Mouse (Mus musculus) stomach, embryonic 15.5 days (tissue): ENCODE measurements around the gene Kcnn4. TPM values are rescaled to one million over a fixed set of nuclear protein-coding genes. Genes with fewer than 3 reads are reported as not detected.

Experiments used
- ATAC-seq: fragments of 200-750 bp; cut with Nextera tagmentation; 2 replicates; pipeline ENCODE4 v1.8.0; 2017; ENCODE audit warnings: low read depth, moderate number of reproducible peaks, moderate TSS enrichment; ENCODE audit not compliant: insufficient read depth, low FRiP score
- H3K27ac ChIP-seq: fragments of 300-500 bp; sonication (generic); 2 replicates; pipeline ENCODE4 v1.5.1; 2015; ENCODE audit warnings: mild to moderate bottlenecking, inconsistent platforms
- H3K27me3 ChIP-seq: fragments of 300-500 bp; sonication (generic); replicated peaks from 2 replicates; pipeline ENCODE4 v1.6.1; 2015; ENCODE audit warnings: inconsistent platforms
- H3K36me3 ChIP-seq: fragments of 300-500 bp; sonication (generic); 2 replicates; pipeline ENCODE4 v1.6.1; 2015; ENCODE audit warnings: inconsistent platforms
- H3K4me1 ChIP-seq: fragments of 300-500 bp; sonication (generic); 2 replicates; pipeline ENCODE4 v1.6.1; 2015; ENCODE audit warnings: inconsistent platforms
- H3K4me2 ChIP-seq: fragments of 300-500 bp; sonication (generic); 2 replicates; pipeline ENCODE4 v1.6.1; 2015; ENCODE audit warnings: mild to moderate bottlenecking, inconsistent platforms
- H3K4me3 ChIP-seq: fragments of 300-500 bp; sonication (generic); replicated peaks from 2 replicates; pipeline ENCODE4 v1.5.1; 2015; ENCODE audit warnings: inconsistent platforms
- H3K9ac ChIP-seq: fragments of 300-500 bp; sonication (generic); 2 replicates; pipeline ENCODE4 v1.6.1; 2015; ENCODE audit warnings: inconsistent platforms
- H3K9me3 ChIP-seq: fragments of 300-500 bp; sonication (generic); 2 replicates; pipeline ENCODE4 v1.6.1; 2016; ENCODE audit warnings: inconsistent platforms
- WGBS: fragments of 180-500 bp; shearing (Covaris S2); methylation state at CpG from one replicate; pipeline ENCODE4 v1.1.7; 2015; 5-methylcytosine and 5-hydroxymethylcytosine counted together
- polyA plus RNA-seq: library from polyadenylated mRNA; unstranded; fragments of >200 nt; fragmentation: Nextera tagmentation; extraction: Ambion mirVana; gene quantifications from 2 replicates; pipeline ENCODE4 v1.2.1, GENCODE M21; 2015

Gene Kcnn4
- polyA plus RNA-seq, 1 experiment from 2014 or later = 14.4 TPM

DNA sequence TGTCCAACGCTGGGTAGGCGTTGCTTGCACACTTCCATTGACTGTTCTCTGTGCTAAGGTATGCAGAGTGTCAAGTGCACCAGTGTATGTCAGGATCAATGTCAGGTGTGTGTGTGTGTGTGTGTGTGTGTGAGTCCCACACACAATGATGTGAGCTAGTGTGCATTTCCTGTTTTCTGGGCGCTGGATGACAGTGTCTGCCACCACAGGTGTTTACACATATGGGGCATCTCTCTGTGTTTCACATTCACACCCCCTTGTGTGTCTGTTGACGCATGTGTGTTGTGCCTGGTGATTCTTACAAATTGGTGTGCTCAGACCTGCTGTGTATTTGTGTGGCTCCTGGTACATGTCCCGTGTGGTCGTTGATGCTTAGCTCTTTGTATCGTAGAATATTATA, 1.1 kb upstream of the Kcnn4 start:
- Histone ChIP-seq H3K27ac (no peak overlapping the region), H3K9ac (no peak overlapping the region), H3K4me2 (no peak overlapping the region), H3K4me3 (no peak overlapping the region), H3K9me3 (no peaks in the 10 kb centered on the region), H3K4me1 (peaks cover 10% of the 10 kb centered on the region), H3K36me3 (no peaks in the 10 kb centered on the region), H3K27me3 (no peaks in the 10 kb centered on the region)
- 86% methylated on average over 7 of the region's 7 CpGs for WGBS
- no peak for ATAC-seq

- ATAC-seq = peak; percentile 75
- H3K4me3 ChIP-seq = peak overlapping the region; percentile 18
- peaks cover 12% of the 10 kb centered on the region for H3K4me1 ChIP-seq
- no peak overlapping the region for H3K27ac ChIP-seq
- H3K36me3 ChIP-seq = no peaks in the 10 kb centered on the region
- no peaks in the 10 kb centered on the region for H3K9me3 ChIP-seq
- H3K9ac ChIP-seq = no peak overlapping the region
- 66% methylated on average over 7 of the region's 7 CpGs for WGBS
- peak overlapping the region; percentile 40 for H3K4me2 ChIP-seq
- no peaks in the 10 kb centered on the region for H3K27me3 ChIP-seq
Measured at GRCm38 (mm10) chr7:24371012-24371808, 1.1 kb downstream of the Kcnn4 start.

DNA sequence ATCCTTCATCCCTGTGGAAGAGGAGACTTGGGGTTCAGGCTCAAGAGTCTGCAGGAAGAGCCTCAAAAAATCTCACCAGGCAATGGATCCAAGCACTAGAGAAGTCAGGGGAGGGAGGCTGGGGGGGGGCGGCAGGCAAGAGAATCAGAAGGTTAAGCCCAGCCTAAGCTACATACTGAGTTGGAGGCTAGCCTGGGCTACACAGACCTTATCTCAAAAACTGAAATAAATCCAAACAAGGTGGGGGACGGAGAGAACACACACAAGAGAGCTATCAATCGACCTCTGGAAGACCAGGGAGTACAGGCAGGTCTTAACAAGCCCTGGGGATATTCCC, 1.7 kb downstream of the Kcnn4 start:
- Histone ChIP-seq H3K4me3 (no peak overlapping the region), H3K9me3 (no peaks in the 10 kb centered on the region), H3K4me1 (peaks cover 14% of the 10 kb centered on the region), H3K36me3 (no peaks in the 10 kb centered on the region), H3K9ac (no peak overlapping the region), H3K4me2 (no peak overlapping the region), H3K27me3 (no peaks in the 10 kb centered on the region), H3K27ac (no peak overlapping the region)
- ATAC-seq = no peak
- WGBS = 43% methylated on average over 3 of the region's 3 CpGs

- Histone ChIP-seq H3K4me3 (no peak overlapping the region), H3K4me2 (no peak overlapping the region), H3K36me3 (no peaks in the 10 kb centered on the region), H3K9ac (no peak overlapping the region), H3K27ac (no peak overlapping the region), H3K27me3 (no peaks in the 10 kb centered on the region), H3K9me3 (no peaks in the 10 kb centered on the region), H3K4me1 (peaks cover 19% of the 10 kb centered on the region)
- 66% methylated on average over 9 of the region's 11 CpGs for WGBS
- peak; percentile 33; the same call in 1 of the 2 replicates for ATAC-seq
Measured at GRCm38 (mm10) chr7:24372300-24372699, 2.2 kb downstream of the Kcnn4 start.

- no peaks in the 10 kb centered on the region for H3K36me3 ChIP-seq
- no peaks in the 10 kb centered on the region for H3K9me3 ChIP-seq
- WGBS = 71% methylated on average over 4 of the region's 4 CpGs
- H3K9ac ChIP-seq = no peak overlapping the region
- no peaks in the 10 kb centered on the region for H3K27me3 ChIP-seq
- H3K4me3 ChIP-seq = no peak overlapping the region
- peaks cover 22% of the 10 kb centered on the region for H3K4me1 ChIP-seq
- H3K4me2 ChIP-seq = no peak overlapping the region
- ATAC-seq = no peak
- H3K27ac ChIP-seq = no peak overlapping the region
Measured at GRCm38 (mm10) chr7:24372786-24373185, 2.7 kb downstream of the Kcnn4 start.

- Histone ChIP-seq H3K9me3 (no peaks in the 10 kb centered on the region), H3K4me1 (peaks cover 25% of the 10 kb centered on the region), H3K36me3 (no peaks in the 10 kb centered on the region), H3K27ac (peak overlapping the region; percentile 44; the same call in 1 of the 2 replicates), H3K9ac (no peak overlapping the region), H3K4me2 (peak overlapping the region; percentile 27), H3K4me3 (no peak overlapping the region), H3K27me3 (no peaks in the 10 kb centered on the region)
- WGBS = 40% methylated on average over 16 of the region's 20 CpGs
- no peak for ATAC-seq
Measured at GRCm38 (mm10) chr7:24373538-24374379, 3.7 kb downstream of the Kcnn4 start.

DNA sequence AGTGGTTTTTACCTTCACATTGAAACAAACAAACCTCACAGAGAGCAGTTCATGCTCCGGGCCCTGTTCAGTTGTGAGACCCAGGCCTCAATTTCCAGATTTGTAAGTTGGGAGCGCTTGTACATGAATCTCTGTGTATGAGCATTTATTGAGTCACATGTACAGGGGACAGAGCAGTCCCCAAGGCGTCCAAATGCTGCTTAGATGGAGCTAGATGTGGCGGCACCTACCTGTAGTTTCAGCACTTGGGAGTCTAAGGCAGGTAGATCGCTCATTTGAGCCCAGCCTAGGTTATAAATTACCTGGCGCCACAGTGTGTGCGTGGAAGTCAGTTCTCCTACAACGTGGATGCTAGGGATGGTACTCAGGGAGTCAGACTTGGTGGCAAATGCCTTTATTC, 6.4 kb downstream of the Kcnn4 start:
- no peaks in the 10 kb centered on the region for H3K36me3 ChIP-seq
- 86% methylated on average over 8 of the region's 8 CpGs for WGBS
- no peak overlapping the region for H3K27ac ChIP-seq
- peak overlapping the region; percentile 60 for H3K4me2 ChIP-seq
- H3K4me1 ChIP-seq = peaks cover 25% of the 10 kb centered on the region
- no peaks in the 10 kb centered on the region for H3K27me3 ChIP-seq
- no peak overlapping the region for H3K9ac ChIP-seq
- no peaks in the 10 kb centered on the region for H3K9me3 ChIP-seq
- H3K4me3 ChIP-seq = no peak overlapping the region
- no peak for ATAC-seq

DNA sequence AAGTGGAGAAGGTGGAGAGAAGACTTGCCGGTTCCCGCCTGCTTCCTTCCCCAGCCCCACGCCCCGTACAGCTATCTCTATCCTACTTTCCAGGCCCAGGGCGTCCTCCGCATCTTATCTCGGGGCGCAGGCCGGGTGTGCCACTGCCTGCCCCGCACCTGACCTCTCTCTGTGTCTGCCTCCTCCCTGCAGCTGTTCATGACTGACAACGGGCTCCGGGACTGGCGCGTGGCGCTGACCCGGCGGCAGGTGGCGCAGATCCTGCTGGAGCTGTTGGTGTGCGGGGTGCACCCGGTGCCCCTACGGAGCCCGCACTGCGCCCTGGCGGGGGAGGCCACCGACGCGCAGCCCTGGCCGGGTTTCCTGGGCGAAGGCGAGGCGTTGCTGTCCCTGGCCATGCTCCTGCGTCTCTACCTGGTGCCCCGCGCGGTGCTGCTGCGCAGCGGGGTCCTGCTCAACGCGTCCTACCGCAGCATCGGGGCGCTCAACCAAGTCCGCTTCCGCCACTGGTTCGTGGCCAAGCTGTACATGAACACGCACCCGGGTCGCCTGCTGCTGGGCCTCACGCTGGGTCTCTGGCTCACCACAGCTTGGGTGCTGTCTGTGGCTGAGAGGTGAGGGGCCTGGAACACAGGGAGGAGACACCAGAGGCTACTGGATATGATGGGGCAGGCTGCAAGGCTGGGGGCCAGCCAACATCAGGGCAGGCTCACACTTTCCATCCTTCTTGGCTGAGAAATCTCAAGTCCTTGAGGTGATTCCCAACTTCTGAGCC, 7.2 kb downstream of the Kcnn4 start:
- 4% methylated on average over 49 of the region's 49 CpGs for WGBS
- 0 out of 2 replicates have a peak overlapping the region, but pooled peaks have one; percentile 2 for H3K9ac ChIP-seq
- H3K9me3 ChIP-seq = no peaks in the 10 kb centered on the region
- peak overlapping the region; percentile 60 for H3K4me2 ChIP-seq
- H3K27ac ChIP-seq = 0 out of 2 replicates have a peak overlapping the region, but pooled peaks have one; percentile 16
- H3K36me3 ChIP-seq = no peaks in the 10 kb centered on the region
- peak overlapping the region; percentile 26 for H3K4me3 ChIP-seq
- peaks cover 25% of the 10 kb centered on the region for H3K4me1 ChIP-seq
- peak; percentile 95 for ATAC-seq
- H3K27me3 ChIP-seq = no peaks in the 10 kb centered on the region

DNA sequence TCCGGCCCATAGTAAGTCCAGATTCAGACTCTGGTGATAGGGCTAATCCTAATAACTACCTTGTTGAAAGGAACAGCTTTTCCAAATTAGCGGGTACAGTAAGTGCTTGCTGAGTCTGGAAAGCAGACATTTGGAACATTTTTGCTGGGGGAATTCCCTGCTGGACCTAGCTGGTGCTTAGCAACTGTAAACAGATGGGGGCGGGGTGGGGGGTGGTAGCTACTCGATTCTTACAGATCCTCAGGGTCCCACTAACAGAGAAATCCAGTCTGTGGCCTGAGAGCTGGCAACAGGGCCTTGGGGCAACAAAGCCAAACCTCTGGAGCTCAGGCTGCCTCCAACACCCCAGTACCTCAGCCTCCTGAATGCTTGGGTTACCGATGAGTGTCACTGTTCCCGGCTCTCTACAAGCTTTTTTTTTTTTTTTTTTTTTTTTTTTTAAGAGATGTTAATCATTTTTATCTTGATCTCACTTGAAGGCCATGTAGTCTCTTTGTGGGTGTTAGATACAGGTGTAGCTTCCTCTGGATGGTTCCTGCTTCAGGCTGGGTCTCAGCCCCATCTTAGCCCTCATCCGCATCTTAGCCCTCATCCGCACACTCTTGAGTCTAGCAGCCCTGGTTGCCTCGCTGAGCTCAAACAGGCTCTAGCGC, 8.1 kb downstream of the Kcnn4 start:
- no peak for ATAC-seq
- no peak overlapping the region for H3K4me3 ChIP-seq
- H3K4me1 ChIP-seq = peaks cover 25% of the 10 kb centered on the region
- no peak overlapping the region for H3K27ac ChIP-seq
- H3K27me3 ChIP-seq = no peaks in the 10 kb centered on the region
- H3K9ac ChIP-seq = no peak overlapping the region
- no peaks in the 10 kb centered on the region for H3K36me3 ChIP-seq
- H3K9me3 ChIP-seq = no peaks in the 10 kb centered on the region
- WGBS = 64% methylated on average over 10 of the region's 10 CpGs
- H3K4me2 ChIP-seq = no peak overlapping the region

GRCm38 (mm10) chr7:24379934-24380333, 9.9 kb downstream of the Kcnn4 start:
- no peak overlapping the region for H3K4me3 ChIP-seq
- 49% methylated on average over 7 of the region's 7 CpGs for WGBS
- H3K4me2 ChIP-seq = no peak overlapping the region
- no peaks in the 10 kb centered on the region for H3K27me3 ChIP-seq
- H3K9me3 ChIP-seq = no peaks in the 10 kb centered on the region
- H3K4me1 ChIP-seq = peaks cover 18% of the 10 kb centered on the region
- no peak overlapping the region for H3K9ac ChIP-seq
- H3K36me3 ChIP-seq = no peaks in the 10 kb centered on the region
- H3K27ac ChIP-seq = no peak overlapping the region
- no peak for ATAC-seq

- no peak overlapping the region for H3K4me2 ChIP-seq
- no peak for ATAC-seq
- no peak overlapping the region for H3K9ac ChIP-seq
- H3K27ac ChIP-seq = no peak overlapping the region
- H3K4me3 ChIP-seq = no peak overlapping the region
- no peaks in the 10 kb centered on the region for H3K27me3 ChIP-seq
- peaks cover 18% of the 10 kb centered on the region for H3K4me1 ChIP-seq
- no peaks in the 10 kb centered on the region for H3K9me3 ChIP-seq
- 51% methylated on average over 2 of the region's 2 CpGs for WGBS
- H3K36me3 ChIP-seq = no peaks in the 10 kb centered on the region
Measured at GRCm38 (mm10) chr7:24380370-24380769, 10.3 kb downstream of the Kcnn4 start.
